Mouse (Mus musculus) CH12.LX (cell line): ENCODE data around the gene Tmem81. TPM values are rescaled to one million over a fixed set of nuclear protein-coding genes. Genes with fewer than 3 reads are reported as not detected.
A peak's percentile ranks its signal among the peaks of the same experiment; 100 is the strongest.

ENCODE experiments used
- DNase-seq: peaks from one replicate; pipeline ENCODE4 v3.0.0-alpha.2; 2013; ENCODE audit errors: extremely low read depth
- H3K27ac ChIP-seq: 2 replicates; pipeline ENCODE4 v1.5.1; 2012; ENCODE audit warnings: low read depth, mild to moderate bottlenecking, control low read depth, moderate library complexity; ENCODE audit not compliant: insufficient read depth
- H3K27me3 ChIP-seq: replicated peaks from 2 replicates; pipeline ENCODE3; 2012; ENCODE audit warnings: inconsistent platforms
- H3K36me3 ChIP-seq, 2 experiments: replicated peaks in 1 of 2; 2 replicates each; pipeline versions ENCODE3 to v1.6.1; 2012; ENCODE audit warnings: inconsistent platforms in 1 of 2, low read length in 1 of 2, mild to moderate bottlenecking in 1 of 2, mixed read lengths in 1 of 2, moderate library complexity in 1 of 2; ENCODE audit not compliant: control insufficient read depth in 1 of 2, insufficient read depth in 1 of 2
- H3K4me1 ChIP-seq, 2 experiments: 2 replicates each; pipeline ENCODE4 v1.6.1; 2012; ENCODE audit warnings: inconsistent platforms in 1 of 2, moderate library complexity in 1 of 2; ENCODE audit not compliant: insufficient read depth in 2 of 2, control insufficient read depth in 1 of 2
- H3K4me2 ChIP-seq: 2 replicates; pipeline ENCODE4 v1.6.1; 2012; ENCODE audit warnings: low read depth, mild to moderate bottlenecking, control low read depth; ENCODE audit not compliant: poor library complexity, insufficient read depth, severe bottlenecking
- H3K4me3 ChIP-seq, 3 experiments: fragments of 150-350 bp in 1 of 3; sonication (generic) in 1 of 3; replicated peaks in 1 of 3; 2 replicates each; pipeline versions ENCODE3 to v1.5.1; 2011 to 2012; ENCODE audit warnings: low read depth in 2 of 3, low read length in 2 of 3, mild to moderate bottlenecking in 2 of 3, moderate library complexity in 2 of 3, control low read depth in 1 of 3, improper control_type of control experiment in 1 of 3, inconsistent platforms in 1 of 3, mixed read lengths in 1 of 3; ENCODE audit not compliant: poor library complexity in 1 of 3
- H3K79me2 ChIP-seq: replicated peaks from 2 replicates; pipeline ENCODE4 v1.6.1; 2012; ENCODE audit warnings: mild to moderate bottlenecking, moderate library complexity; ENCODE audit not compliant: control insufficient read depth, poor library complexity, insufficient read depth, severe bottlenecking; ENCODE audit errors: extremely low read depth
- H3K9ac ChIP-seq: 2 replicates; pipeline ENCODE4 v1.6.1; 2012; ENCODE audit warnings: low read depth, mild to moderate bottlenecking, control low read depth, moderate library complexity; ENCODE audit not compliant: insufficient read depth
- H3K9me3 ChIP-seq: replicated peaks from 2 replicates; pipeline ENCODE3; 2012; ENCODE audit warnings: low read length, inconsistent platforms, mixed read lengths
- CHD1 ChIP-seq: IDR thresholded peaks from 2 replicates; pipeline ENCODE4 v1.6.1; 2012; ENCODE audit warnings: low read depth, low read length, improper control_type of control experiment, inconsistent platforms
- CHD2 ChIP-seq: IDR thresholded peaks from 2 replicates; pipeline ENCODE4 v1.6.1; 2011; ENCODE audit warnings: low read length, improper control_type of control experiment
- CTCF ChIP-seq, 2 experiments: IDR thresholded peaks in 1 of 2; conservative IDR thresholded peaks in 1 of 2; 2 replicates each; pipeline ENCODE4 v1.5.1; 2011 to 2012; ENCODE audit warnings: low read depth in 2 of 2, low read length in 2 of 2, improper control_type of control experiment in 1 of 2, inconsistent platforms in 1 of 2, mild to moderate bottlenecking in 1 of 2, moderate library complexity in 1 of 2
- EP300 ChIP-seq: IDR thresholded peaks from 2 replicates; pipeline ENCODE4 v1.6.1; 2011; ENCODE audit warnings: low read length, improper control_type of control experiment
- HCFC1 ChIP-seq: IDR thresholded peaks from 2 replicates; pipeline ENCODE4 v1.6.1; 2012; ENCODE audit warnings: low read depth, mild to moderate bottlenecking, inconsistent platforms, low read length, improper control_type of control experiment
- IRF4 ChIP-seq: IDR thresholded peaks from 2 replicates; pipeline ENCODE4 v1.6.1; 2014; ENCODE audit warnings: low read depth, mild to moderate bottlenecking, inconsistent platforms, low read length, improper control_type of control experiment
- JUND ChIP-seq: conservative IDR thresholded peaks from 2 replicates; pipeline ENCODE4 v1.6.1; 2011; ENCODE audit warnings: low read depth, low read length, improper control_type of control experiment
- MAFK ChIP-seq: IDR thresholded peaks from 2 replicates; pipeline ENCODE4 v1.6.1; 2011; ENCODE audit warnings: low read length, improper control_type of control experiment; ENCODE audit not compliant: insufficient replicate concordance
- MAX ChIP-seq: IDR thresholded peaks from 2 replicates; pipeline ENCODE4 v1.6.1; 2011; ENCODE audit warnings: low read length, improper control_type of control experiment
- MEF2A ChIP-seq: IDR thresholded peaks from 2 replicates; pipeline ENCODE4 v1.6.1; 2014; ENCODE audit warnings: low read depth, mild to moderate bottlenecking, inconsistent platforms, low read length, improper control_type of control experiment, borderline replicate concordance
- NELFE ChIP-seq: IDR thresholded peaks from 2 replicates; pipeline ENCODE4 v1.6.1; 2011; ENCODE audit warnings: low read depth, low read length, improper control_type of control experiment
- PAX5 ChIP-seq: IDR thresholded peaks from 2 replicates; pipeline ENCODE4 v1.6.1; 2012; ENCODE audit warnings: low read length, inconsistent platforms, mixed read lengths
- POLR2A ChIP-seq: IDR thresholded peaks from 2 replicates; pipeline ENCODE4 v1.6.1; 2011; ENCODE audit warnings: low read depth, mild to moderate bottlenecking, improper control_type of control experiment, low read length
- TBP ChIP-seq: conservative IDR thresholded peaks from 2 replicates; pipeline ENCODE4 v1.6.1; 2011; ENCODE audit warnings: low read depth, low read length, improper control_type of control experiment
- TCF12 ChIP-seq: IDR thresholded peaks from 2 replicates; pipeline ENCODE4 v1.6.1; 2014; ENCODE audit warnings: low read depth, mild to moderate bottlenecking, inconsistent platforms, low read length, improper control_type of control experiment
- USF1 ChIP-seq: IDR thresholded peaks from 2 replicates; pipeline ENCODE4 v1.6.1; 2014; ENCODE audit warnings: low read depth, mild to moderate bottlenecking, inconsistent platforms, low read length, improper control_type of control experiment
- USF2 ChIP-seq: conservative IDR thresholded peaks from 2 replicates; pipeline ENCODE4 v1.6.1; 2011; ENCODE audit warnings: low read depth, low read length, improper control_type of control experiment
- ZC3H11A ChIP-seq: IDR thresholded peaks from 2 replicates; pipeline ENCODE4 v1.6.1; 2012; ENCODE audit warnings: low read depth, mild to moderate bottlenecking, inconsistent platforms, low read length, improper control_type of control experiment
- ZKSCAN1 ChIP-seq: IDR thresholded peaks from 2 replicates; pipeline ENCODE4 v1.6.1; 2012; ENCODE audit warnings: low read depth, inconsistent platforms, low read length, improper control_type of control experiment, borderline replicate concordance
- dilution Hi-C: fragments of 300-500 bp; cut with MboI; formaldehyde crosslinking; loops from 2 replicates; pipeline ENCODE4 v1.14.3; 2020; ENCODE audit warnings: low sequenced_read_pairs; ENCODE audit not compliant: extremely low pct_unique_long_range_greater_than_20kb, extremely low pct_ligation_motif_present
- in situ Hi-C: fragments of 300-500 bp; cut with MboI; formaldehyde crosslinking; loops from 3 replicates; pipeline ENCODE4 v1.14.3; 2019; ENCODE audit warnings: low sequenced_read_pairs, low pct_ligation_motif_present, low pct_unique_long_range_greater_than_20kb, mixed read lengths
- polyA plus RNA-seq: library from polyadenylated mRNA; unstranded; fragments of >175 nt; gene quantifications from 2 replicates; pipeline ENCODE4 v1.2.1, GENCODE M21; 2012; ENCODE audit warnings: low read depth; ENCODE audit not compliant: insufficient read length
- total RNA-seq, 2 experiments: library from RNA; depleted of rRNA; stranded (reverse); fragments of 300-350 nt in 1 of 2; fragments of >200 nt in 1 of 2; gene quantifications; 2 replicates each; pipeline ENCODE4 v1.2.3; 2012 to 2014

Tmem81 gene
- total RNA-seq (2012; rRNA removed) (2.0 and 3.3 TPM in 2 replicates), total RNA-seq (2014; rRNA removed) (2.2 and 2.3 TPM in 2 replicates), polyA plus RNA-seq (2.4 and 2.8 TPM in 2 replicates)

- no peak within 1 kb of the TSS for H3K4me2 ChIP-seq
- H3K36me3 ChIP-seq, result peaks cover 50 to 82% of the 10 kb centered on the region in 2 experiments
- in situ Hi-C loops (no loop called here), dilution Hi-C loops (no loop called here)
- H3K9ac ChIP-seq, result no peak within 1 kb of the TSS
- no peak for DNase-seq
- H3K79me2 ChIP-seq, result no peaks in the 10 kb centered on the region
- no peaks in the 10 kb centered on the region for H3K27me3 ChIP-seq
- H3K9me3 ChIP-seq, result no peaks in the 10 kb centered on the region
- H3K4me1 ChIP-seq, result no peaks in the 10 kb centered on the region
- no peak within 1 kb of the TSS for H3K4me3 ChIP-seq
- H3K27ac ChIP-seq, result no peak within 1 kb of the TSS
- TF ChIP-seq IRF4 (no peak), CTCF (conservative IDR thresholded peaks at IDR 0.05 in 1 of 2, IDR thresholded peaks at IDR 0.05 in 1 of 2; ENCODE audit: low read depth in 2 of 2, low read length in 2 of 2) (no peak), POLR2A (no peak), PAX5 (no peak), HCFC1 (no peak), MAX (no peak)
These were observed at the start of gene Tmem81 for GRCm38 (mm10) chr1:132506058-132506457. Gene Tmem81, plus strand, starts transcription at chr1:132506230.

GRCm38 (mm10) chr1:132464651-132465050 lies 41.4 kb upstream of the Tmem81 start:
- Histone ChIP-seq H3K79me2 (no peaks in the 10 kb centered on the region), H3K4me1 (no peaks in the 10 kb centered on the region), H3K4me3 (no peak overlapping the region), H3K9me3 (no peaks in the 10 kb centered on the region), H3K27me3 (no peaks in the 10 kb centered on the region), H3K4me2 (no peak overlapping the region), H3K36me3 (peaks cover 0 to 16% of the 10 kb centered on the region in 2 experiments), H3K27ac (no peak overlapping the region), H3K9ac (no peak overlapping the region)
- in situ Hi-C loops, result no loop called here
- no peak for TF ChIP-seq USF1
- TF ChIP-seq ZKSCAN1, result no peak
- no peak for TF ChIP-seq MAX
- TF ChIP-seq USF2, result no peak
- TF ChIP-seq CHD1, result no peak
- TF ChIP-seq JUND, result no peak
- TF ChIP-seq CTCF (conservative IDR thresholded peaks at IDR 0.05 in 1 of 2, IDR thresholded peaks at IDR 0.05 in 1 of 2; ENCODE audit: low read depth in 2 of 2, low read length in 2 of 2), result no peak
- TF ChIP-seq EP300, result no peak
- TF ChIP-seq ZC3H11A, result no peak
- no peak for TF ChIP-seq TBP
- TF ChIP-seq MEF2A, result no peak
- dilution Hi-C loops, result no loop called here
- DNase-seq, result peak; percentile 11

- H3K36me3 ChIP-seq, result peaks cover 0 to 25% of the 10 kb centered on the region in 2 experiments
- no peak overlapping the region for H3K27ac ChIP-seq
- no peak for DNase-seq
- peaks cover 0 to 5% of the 10 kb centered on the region in 2 experiments; a peak in 1 of 4 replicates for H3K4me1 ChIP-seq
- dilution Hi-C loops, result no loop called here
- no peaks in the 10 kb centered on the region for H3K9me3 ChIP-seq
- TF ChIP-seq NELFE (no peak), MAFK (no peak), TCF12 (no peak), CHD2 (no peak)
- no peaks in the 10 kb centered on the region for H3K27me3 ChIP-seq
- no peaks in the 10 kb centered on the region for H3K79me2 ChIP-seq
- H3K4me3 ChIP-seq, result no peak overlapping the region
- in situ Hi-C loops, result no loop called here
- H3K4me2 ChIP-seq, result no peak overlapping the region
- no peak overlapping the region for H3K9ac ChIP-seq
These were observed 37.1 kb upstream of the Tmem81 start for GRCm38 (mm10) chr1:132468926-132469325.
